Mouse (Mus musculus) liver, embryonic 14.5 days (tissue): ENCODE results near the gene Nr1d1.

Experiments used
- CTCF ChIP-seq: IDR thresholded peaks from 2 replicates; pipeline ENCODE4 v1.5.1; 2016; ENCODE audit warnings: antibody characterized with exemption, low read depth, control low read depth
- EP300 ChIP-seq: IDR thresholded peaks from 2 replicates; pipeline ENCODE4 v1.6.1; 2016; ENCODE audit warnings: antibody characterized with exemption, low read depth

- no peak for TF ChIP-seq CTCF
- no peak for TF ChIP-seq EP300
Observed at GRCm38 (mm10) chr11:98785214-98785613, 10.1 kb upstream of the Nr1d1 start.
